Mouse (Mus musculus) stomach, embryonic 14.5 days (tissue): Measurements from ENCODE around the gene Mlph. TPM values are rescaled to one million over a fixed set of nuclear protein-coding genes. Genes with fewer than 3 reads are reported as not detected.

Experiments
- ATAC-seq: fragments of 200-750 bp; cut with Nextera tagmentation; 2 replicates; pipeline ENCODE4 v1.8.0; 2017; ENCODE audit warnings: low read depth, moderate TSS enrichment; ENCODE audit not compliant: insufficient number of reproducible peaks, insufficient read depth, low FRiP score
- H3K27ac ChIP-seq: fragments of 300-500 bp; sonication (generic); 2 replicates; pipeline ENCODE4 v1.5.1; 2014; ENCODE audit warnings: mild to moderate bottlenecking, low read length, moderate library complexity, mixed read lengths
- H3K27me3 ChIP-seq: fragments of 300-500 bp; sonication (generic); 2 replicates; pipeline ENCODE4 v1.6.1; 2014; ENCODE audit warnings: low read length, control low read depth, mixed read lengths; ENCODE audit not compliant: control insufficient read depth, insufficient read depth
- H3K36me3 ChIP-seq: fragments of 300-500 bp; sonication (generic); 2 replicates; pipeline ENCODE4 v1.6.1; 2014; ENCODE audit warnings: mild to moderate bottlenecking, control low read depth, low read length, moderate library complexity, mixed read lengths; ENCODE audit not compliant: control insufficient read depth, insufficient read depth
- H3K4me1 ChIP-seq: fragments of 300-500 bp; sonication (generic); 2 replicates; pipeline ENCODE4 v1.6.1; 2014; ENCODE audit warnings: low read length, control low read depth, mixed read lengths; ENCODE audit not compliant: control insufficient read depth, insufficient read depth
- H3K4me2 ChIP-seq: fragments of 300-500 bp; sonication (generic); replicated peaks from 2 replicates; pipeline ENCODE4 v1.6.1; 2014; ENCODE audit warnings: low read depth, low read length, control low read depth
- H3K4me3 ChIP-seq: fragments of 300-500 bp; sonication (generic); 2 replicates; pipeline ENCODE4 v1.5.1; 2014; ENCODE audit warnings: low read depth, low read length, control low read depth
- H3K9ac ChIP-seq: fragments of 300-500 bp; sonication (generic); replicated peaks from 2 replicates; pipeline ENCODE4 v1.6.1; 2014; ENCODE audit warnings: low read depth, mild to moderate bottlenecking, control low read depth, low read length, moderate library complexity, mixed read lengths
- H3K9me3 ChIP-seq: fragments of 300-500 bp; sonication (generic); 2 replicates; pipeline ENCODE4 v1.6.1; 2016; ENCODE audit warnings: low read depth, low read length, control low read depth; ENCODE audit not compliant: control insufficient read depth
- WGBS: fragments of 180-500 bp; shearing (Covaris S2); extraction: QIAGEN DNeasy Blood & Tissue Kit; methylation state at CpG from one replicate; pipeline ENCODE4 v1.1.7; 2014; 5-methylcytosine and 5-hydroxymethylcytosine counted together
- polyA plus RNA-seq: library from polyadenylated mRNA; unstranded; fragments of >200 nt; fragmentation: Nextera tagmentation; extraction: Ambion mirVana; gene quantifications from 2 replicates; pipeline ENCODE4 v1.2.1, GENCODE M21; 2014

Gene Mlph
- polyA plus RNA-seq, 1 experiment from 2014 or later, result 1.3 TPM

- H3K9ac ChIP-seq, result no peak overlapping the region
- no peak for ATAC-seq
- no peak overlapping the region for H3K4me2 ChIP-seq
- H3K4me3 ChIP-seq, result no peak overlapping the region
- no peaks in the 10 kb centered on the region for H3K4me1 ChIP-seq
- peaks cover 3% of the 10 kb centered on the region; the same call in 1 of the 2 replicates for H3K9me3 ChIP-seq
- no peak overlapping the region for H3K27ac ChIP-seq
- H3K27me3 ChIP-seq, result no peaks in the 10 kb centered on the region
- 86% methylated on average over 9 of the region's 9 CpGs for WGBS
- no peaks in the 10 kb centered on the region for H3K36me3 ChIP-seq
Observed at GRCm38 (mm10) chr1:90921687-90922086, 6.8 kb downstream of the Mlph start.

GRCm38 (mm10) chr1:90926030-90926429, 11.1 kb downstream of the Mlph start:
- H3K4me2 ChIP-seq, result no peak overlapping the region
- 77% methylated on average over 4 of the region's 4 CpGs for WGBS
- no peak overlapping the region for H3K9ac ChIP-seq
- H3K27me3 ChIP-seq, result no peaks in the 10 kb centered on the region
- H3K4me3 ChIP-seq, result no peak overlapping the region
- H3K9me3 ChIP-seq, result no peaks in the 10 kb centered on the region
- no peak for ATAC-seq
- peaks cover 9% of the 10 kb centered on the region; the same call in 1 of the 2 replicates for H3K4me1 ChIP-seq
- H3K36me3 ChIP-seq, result no peaks in the 10 kb centered on the region
- H3K27ac ChIP-seq, result no peak overlapping the region

GRCm38 (mm10) chr1:90927308-90927707, 12.4 kb downstream of the Mlph start:
- no peak overlapping the region for H3K27ac ChIP-seq
- no peaks in the 10 kb centered on the region for H3K9me3 ChIP-seq
- H3K4me1 ChIP-seq, result peaks cover 9% of the 10 kb centered on the region; the same call in 1 of the 2 replicates
- no peaks in the 10 kb centered on the region for H3K27me3 ChIP-seq
- no peak for ATAC-seq
- no peak overlapping the region for H3K9ac ChIP-seq
- no peaks in the 10 kb centered on the region for H3K36me3 ChIP-seq
- peak overlapping the region; percentile 68; the same call in 1 of the 2 replicates for H3K4me2 ChIP-seq
- 35% methylated on average over 15 of the region's 15 CpGs for WGBS
- H3K4me3 ChIP-seq, result no peak overlapping the region

- Histone ChIP-seq H3K27me3 (no peaks in the 10 kb centered on the region), H3K4me3 (peak overlapping the region; percentile 22), H3K36me3 (no peaks in the 10 kb centered on the region), H3K4me2 (peak overlapping the region; percentile 68), H3K4me1 (peaks cover 9% of the 10 kb centered on the region; the same call in 1 of the 2 replicates), H3K9ac (peak overlapping the region; percentile 38; the same call in 1 of the 2 replicates), H3K9me3 (no peaks in the 10 kb centered on the region), H3K27ac (no peak overlapping the region)
- WGBS, result 2% methylated on average over 23 of the region's 23 CpGs
- ATAC-seq, result peak; percentile 53; the same call in 1 of the 2 replicates
Observed at GRCm38 (mm10) chr1:90927929-90928574, 13.2 kb downstream of the Mlph start.

- WGBS, result 5% methylated on average over 6 of the region's 6 CpGs
- Histone ChIP-seq H3K27ac (no peak overlapping the region), H3K4me3 (peak overlapping the region; percentile 22; the same call in 1 of the 2 replicates), H3K4me2 (peak overlapping the region; percentile 68), H3K9ac (no peak overlapping the region; the same call in 1 of the 2 replicates), H3K4me1 (peaks cover 9% of the 10 kb centered on the region; the same call in 1 of the 2 replicates), H3K27me3 (no peaks in the 10 kb centered on the region), H3K36me3 (no peaks in the 10 kb centered on the region), H3K9me3 (no peaks in the 10 kb centered on the region)
- ATAC-seq, result peak; percentile 70
Observed at GRCm38 (mm10) chr1:90928575-90928934, 13.7 kb downstream of the Mlph start.

- no peak for ATAC-seq
- WGBS, result 62% methylated on average over 5 of the region's 5 CpGs
- Histone ChIP-seq H3K4me3 (no peak overlapping the region), H3K27ac (no peak overlapping the region), H3K4me2 (no peak overlapping the region), H3K36me3 (no peaks in the 10 kb centered on the region), H3K9ac (no peak overlapping the region), H3K27me3 (no peaks in the 10 kb centered on the region), H3K4me1 (peaks cover 5% of the 10 kb centered on the region; the same call in 1 of the 2 replicates), H3K9me3 (no peaks in the 10 kb centered on the region)
Observed at GRCm38 (mm10) chr1:90933001-90933400, 18.1 kb downstream of the Mlph start.

GRCm38 (mm10) chr1:90936990-90937389, 22.1 kb downstream of the Mlph start:
- no peak for ATAC-seq
- Histone ChIP-seq H3K4me2 (no peak overlapping the region), H3K4me3 (no peak overlapping the region), H3K9ac (no peak overlapping the region), H3K9me3 (no peaks in the 10 kb centered on the region), H3K27ac (no peak overlapping the region), H3K27me3 (no peaks in the 10 kb centered on the region), H3K36me3 (no peaks in the 10 kb centered on the region), H3K4me1 (no peaks in the 10 kb centered on the region)
- WGBS, result 71% methylated on average over 9 of the region's 9 CpGs

GRCm38 (mm10) chr1:90939980-90940379, 25.1 kb downstream of the Mlph start:
- Histone ChIP-seq H3K9ac (no peak overlapping the region), H3K4me1 (no peaks in the 10 kb centered on the region), H3K27me3 (no peaks in the 10 kb centered on the region), H3K9me3 (no peaks in the 10 kb centered on the region), H3K4me2 (no peak overlapping the region), H3K27ac (no peak overlapping the region), H3K36me3 (no peaks in the 10 kb centered on the region), H3K4me3 (no peak overlapping the region)
- WGBS, result 80% methylated on average over 4 of the region's 4 CpGs
- ATAC-seq, result no peak

- WGBS, result 61% methylated on average over 10 of the region's 10 CpGs
- no peaks in the 10 kb centered on the region for H3K4me1 ChIP-seq
- H3K9me3 ChIP-seq, result no peaks in the 10 kb centered on the region
- H3K36me3 ChIP-seq, result no peaks in the 10 kb centered on the region
- no peak overlapping the region for H3K27ac ChIP-seq
- H3K4me2 ChIP-seq, result no peak overlapping the region
- no peaks in the 10 kb centered on the region for H3K27me3 ChIP-seq
- no peak overlapping the region for H3K4me3 ChIP-seq
- H3K9ac ChIP-seq, result no peak overlapping the region
- no peak for ATAC-seq
Observed at GRCm38 (mm10) chr1:90945171-90945570, 30.3 kb downstream of the Mlph start.
